Mouse (Mus musculus): ENCODE data around the gene Heatr5a. TPM values are rescaled to one million over a fixed set of nuclear protein-coding genes. Genes with fewer than 3 reads are reported as not detected.

Heatr5a gene
- polyA plus RNA-seq, 1 experiment from 2014 or later = 17.9 TPM

DNA sequence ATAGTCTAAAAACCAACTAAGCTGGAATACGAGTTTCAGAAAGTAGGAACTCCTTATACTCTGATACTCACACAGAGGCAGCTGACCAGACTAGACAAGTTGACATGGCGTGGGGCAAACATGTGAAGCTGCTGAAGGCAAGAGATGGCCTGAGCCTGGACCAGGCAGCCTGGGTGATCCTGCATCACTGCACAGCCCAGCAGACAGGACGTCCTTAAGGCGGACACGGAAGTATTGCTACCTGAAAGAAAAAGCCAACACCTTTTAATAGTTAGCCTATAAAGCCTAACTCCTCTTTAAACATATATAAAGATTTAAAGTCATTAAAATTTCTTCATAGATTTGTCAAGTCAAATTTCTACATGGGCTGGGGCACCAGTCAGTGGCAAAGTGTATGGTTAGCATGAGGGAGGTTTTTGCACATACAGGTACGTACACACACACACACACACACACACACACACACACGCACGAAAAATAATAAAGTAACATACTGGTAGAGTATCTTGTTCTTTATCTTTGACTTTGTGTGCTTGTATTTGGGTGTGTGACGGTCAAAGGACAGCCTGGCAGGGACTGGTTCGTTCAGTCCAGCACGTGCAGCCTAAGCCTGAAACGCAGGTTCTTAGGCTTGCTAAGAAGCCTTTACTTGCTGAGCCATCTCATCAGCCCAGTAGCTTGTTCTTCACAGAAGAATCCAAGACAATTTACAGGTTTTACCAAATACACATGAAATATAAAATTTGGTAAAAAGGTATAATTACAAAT lies 56.0 kb downstream of the Heatr5a start:
- no peak overlapping the region for H3K27ac ChIP-seq (ENCODE audit: low read length)
- no peaks in the 10 kb centered on the region for H3K4me1 ChIP-seq (ENCODE audit: control insufficient read depth, insufficient read depth, low read length)
- H3K4me2 ChIP-seq (replicated peaks; ENCODE audit: low read depth, low read length) = no peak overlapping the region
- no peak overlapping the region for H3K4me3 ChIP-seq (ENCODE audit: low read depth, low read length)
- H3K27me3 ChIP-seq (ENCODE audit: control insufficient read depth, insufficient read depth, low read length) = no peaks in the 10 kb centered on the region
- peak; percentile 80 for ATAC-seq (ENCODE audit: insufficient number of reproducible peaks, insufficient read depth, low FRiP score, low read depth)
- no peaks in the 10 kb centered on the region for H3K9me3 ChIP-seq (ENCODE audit: control insufficient read depth, low read depth, low read length)
- H3K9ac ChIP-seq (replicated peaks; ENCODE audit: low read depth, low read length) = no peak overlapping the region
- 88% methylated on average over 12 of the region's 12 CpGs for WGBS
- peaks cover 14% of the 10 kb centered on the region; the same call in 1 of the 2 replicates for H3K36me3 ChIP-seq (ENCODE audit: control insufficient read depth, insufficient read depth, low read length)

DNA sequence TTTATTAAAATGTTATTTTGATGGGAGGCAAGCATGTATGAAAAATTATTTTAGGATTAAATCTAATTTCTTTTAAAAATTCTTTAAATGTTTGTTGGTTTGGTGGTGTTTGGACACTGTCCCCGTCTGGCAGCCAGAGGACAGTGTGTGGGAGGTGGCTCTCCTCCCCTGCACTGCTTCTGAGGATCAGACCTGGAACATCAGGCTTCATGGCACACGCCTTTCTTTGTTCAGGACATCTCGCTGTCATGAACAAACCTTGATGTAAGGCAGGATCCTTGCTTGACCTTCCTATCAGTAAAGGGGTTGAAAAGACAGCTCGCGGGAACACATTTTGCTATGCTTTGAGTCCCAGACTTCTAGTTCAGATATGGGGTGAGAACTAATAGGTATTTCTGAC lies 61.9 kb downstream of the Heatr5a start:
- WGBS = 90% methylated on average over 5 of the region's 5 CpGs
- no peak overlapping the region for H3K4me2 ChIP-seq (replicated peaks; ENCODE audit: low read depth, low read length)
- ATAC-seq (ENCODE audit: insufficient number of reproducible peaks, insufficient read depth, low FRiP score, low read depth) = no peak
- H3K9me3 ChIP-seq (ENCODE audit: control insufficient read depth, low read depth, low read length) = no peaks in the 10 kb centered on the region
- H3K36me3 ChIP-seq (ENCODE audit: control insufficient read depth, insufficient read depth, low read length) = peaks cover 16% of the 10 kb centered on the region; the same call in 1 of the 2 replicates
- H3K4me3 ChIP-seq (ENCODE audit: low read depth, low read length) = no peak overlapping the region
- H3K4me1 ChIP-seq (ENCODE audit: control insufficient read depth, insufficient read depth, low read length) = no peaks in the 10 kb centered on the region
- H3K27me3 ChIP-seq (ENCODE audit: control insufficient read depth, insufficient read depth, low read length) = no peaks in the 10 kb centered on the region
- H3K27ac ChIP-seq (ENCODE audit: low read length) = no peak overlapping the region
- H3K9ac ChIP-seq (replicated peaks; ENCODE audit: low read depth, low read length) = no peak overlapping the region

DNA sequence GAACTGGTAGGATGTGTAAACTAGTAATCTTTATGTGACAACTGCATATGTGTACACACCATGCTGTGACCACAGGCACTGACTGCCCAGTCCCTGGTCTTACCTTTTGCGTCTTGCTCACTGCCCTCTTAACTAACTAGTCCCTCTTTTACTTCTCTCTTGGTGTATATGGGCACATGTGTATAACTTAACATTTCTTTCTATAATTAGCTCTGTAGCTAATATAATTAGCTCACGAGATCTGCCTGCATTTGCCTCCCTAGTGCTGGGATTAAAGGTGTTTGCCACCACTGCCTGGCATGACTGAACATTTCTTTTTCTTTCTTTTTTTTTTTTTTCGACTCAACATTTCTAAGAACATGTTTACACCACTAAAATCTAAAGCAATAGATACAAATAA lies 63.6 kb downstream of the Heatr5a start:
- Histone ChIP-seq H3K27ac (ENCODE audit: low read length) (no peak overlapping the region), H3K9ac (replicated peaks; ENCODE audit: low read depth, low read length) (no peak overlapping the region), H3K9me3 (ENCODE audit: control insufficient read depth, low read depth, low read length) (no peaks in the 10 kb centered on the region), H3K4me3 (ENCODE audit: low read depth, low read length) (no peak overlapping the region), H3K27me3 (ENCODE audit: control insufficient read depth, insufficient read depth, low read length) (no peaks in the 10 kb centered on the region), H3K4me2 (replicated peaks; ENCODE audit: low read depth, low read length) (no peak overlapping the region), H3K36me3 (ENCODE audit: control insufficient read depth, insufficient read depth, low read length) (peaks cover 8% of the 10 kb centered on the region; the same call in 1 of the 2 replicates), H3K4me1 (ENCODE audit: control insufficient read depth, insufficient read depth, low read length) (no peaks in the 10 kb centered on the region)
- WGBS = 87% methylated on average over 3 of the region's 3 CpGs
- no peak for ATAC-seq (ENCODE audit: insufficient number of reproducible peaks, insufficient read depth, low FRiP score, low read depth)

DNA sequence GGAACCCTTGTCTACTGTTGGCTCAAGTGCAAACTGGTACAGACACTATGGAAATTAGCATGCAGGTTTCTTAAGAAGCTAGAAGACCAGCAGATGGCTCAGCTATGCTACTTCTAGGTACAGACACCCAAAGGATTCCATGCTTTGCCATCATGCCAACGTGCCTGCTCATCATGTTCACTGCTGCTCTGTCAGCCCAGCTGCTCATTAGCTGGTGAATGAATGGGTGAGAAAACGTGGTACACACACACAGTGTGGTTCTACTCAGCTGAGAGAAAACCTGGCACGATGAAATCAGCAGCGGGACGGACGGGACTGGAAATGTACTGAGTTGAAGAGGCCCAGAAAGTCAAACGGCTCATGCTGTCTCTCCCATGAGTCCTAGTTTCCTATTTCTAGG lies 70.6 kb downstream of the Heatr5a start:
- no peaks in the 10 kb centered on the region for H3K9me3 ChIP-seq (ENCODE audit: control insufficient read depth, low read depth, low read length)
- H3K4me1 ChIP-seq (ENCODE audit: control insufficient read depth, insufficient read depth, low read length) = no peaks in the 10 kb centered on the region
- H3K9ac ChIP-seq (replicated peaks; ENCODE audit: low read depth, low read length) = no peak overlapping the region
- H3K4me3 ChIP-seq (ENCODE audit: low read depth, low read length) = no peak overlapping the region
- WGBS = 86% methylated on average over 7 of the region's 7 CpGs
- no peak overlapping the region for H3K27ac ChIP-seq (ENCODE audit: low read length)
- peaks cover 24% of the 10 kb centered on the region for H3K36me3 ChIP-seq (ENCODE audit: control insufficient read depth, insufficient read depth, low read length)
- H3K27me3 ChIP-seq (ENCODE audit: control insufficient read depth, insufficient read depth, low read length) = no peaks in the 10 kb centered on the region
- ATAC-seq (ENCODE audit: insufficient number of reproducible peaks, insufficient read depth, low FRiP score, low read depth) = no peak
- no peak overlapping the region for H3K4me2 ChIP-seq (replicated peaks; ENCODE audit: low read depth, low read length)

DNA sequence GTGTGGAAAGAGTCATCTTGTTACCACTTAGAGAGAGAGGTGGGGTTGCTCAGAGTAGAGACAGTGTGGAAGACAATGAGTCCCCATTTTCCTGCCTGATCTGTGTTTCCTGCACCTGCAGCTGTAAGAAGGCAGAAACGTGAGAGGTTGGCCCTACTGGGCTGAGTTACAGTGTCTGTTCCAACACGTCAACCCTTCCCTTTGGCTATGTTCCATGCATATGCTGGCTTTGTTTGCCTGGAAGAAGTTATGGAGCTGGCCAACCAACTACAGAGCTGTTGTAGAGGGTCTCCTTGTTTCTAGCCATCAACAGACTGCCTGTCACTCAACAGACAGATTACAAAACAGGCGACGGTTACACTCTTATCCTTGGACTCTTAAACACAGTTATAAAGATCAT lies 74.2 kb downstream of the Heatr5a start:
- Histone ChIP-seq H3K27me3 (ENCODE audit: control insufficient read depth, insufficient read depth, low read length) (no peaks in the 10 kb centered on the region), H3K9ac (replicated peaks; ENCODE audit: low read depth, low read length) (no peak overlapping the region), H3K4me3 (ENCODE audit: low read depth, low read length) (no peak overlapping the region), H3K9me3 (ENCODE audit: control insufficient read depth, low read depth, low read length) (no peaks in the 10 kb centered on the region), H3K4me2 (replicated peaks; ENCODE audit: low read depth, low read length) (no peak overlapping the region), H3K36me3 (ENCODE audit: control insufficient read depth, insufficient read depth, low read length) (peaks cover 27% of the 10 kb centered on the region), H3K27ac (ENCODE audit: low read length) (no peak overlapping the region), H3K4me1 (ENCODE audit: control insufficient read depth, insufficient read depth, low read length) (no peaks in the 10 kb centered on the region)
- no peak for ATAC-seq (ENCODE audit: insufficient number of reproducible peaks, insufficient read depth, low FRiP score, low read depth)
- WGBS = 83% methylated on average over 4 of the region's 4 CpGs

DNA sequence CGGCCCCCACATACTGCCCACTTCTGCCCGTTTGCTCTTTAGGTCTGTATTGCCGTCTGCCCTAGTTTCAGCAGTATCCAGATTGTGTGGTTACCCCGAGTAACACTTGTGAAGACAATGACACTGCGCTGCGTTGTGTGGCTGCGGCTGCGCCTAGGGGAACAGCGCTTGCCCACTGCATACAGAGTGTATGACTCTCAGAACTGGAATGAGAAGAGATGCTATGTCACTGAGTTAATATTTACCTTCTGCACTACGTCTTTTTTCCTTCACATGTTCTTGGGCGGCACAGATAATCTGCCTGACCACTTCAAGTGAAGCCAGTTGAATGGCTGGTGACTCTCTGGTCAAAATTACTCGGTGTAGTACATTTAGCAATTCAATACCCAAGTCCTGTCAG lies 82.5 kb downstream of the Heatr5a start:
- no peaks in the 10 kb centered on the region for H3K27me3 ChIP-seq (ENCODE audit: control insufficient read depth, insufficient read depth, low read length)
- peak; percentile 56; the same call in 1 of the 2 replicates for ATAC-seq (ENCODE audit: insufficient number of reproducible peaks, insufficient read depth, low FRiP score, low read depth)
- H3K4me2 ChIP-seq (replicated peaks; ENCODE audit: low read depth, low read length) = no peak overlapping the region
- H3K9ac ChIP-seq (replicated peaks; ENCODE audit: low read depth, low read length) = no peak overlapping the region
- 85% methylated on average over 12 of the region's 12 CpGs for WGBS
- no peak overlapping the region for H3K4me3 ChIP-seq (ENCODE audit: low read depth, low read length)
- H3K27ac ChIP-seq (ENCODE audit: low read length) = no peak overlapping the region
- H3K36me3 ChIP-seq (ENCODE audit: control insufficient read depth, insufficient read depth, low read length) = peaks cover 12% of the 10 kb centered on the region
- no peaks in the 10 kb centered on the region for H3K4me1 ChIP-seq (ENCODE audit: control insufficient read depth, insufficient read depth, low read length)
- H3K9me3 ChIP-seq (ENCODE audit: control insufficient read depth, low read depth, low read length) = no peaks in the 10 kb centered on the region

DNA sequence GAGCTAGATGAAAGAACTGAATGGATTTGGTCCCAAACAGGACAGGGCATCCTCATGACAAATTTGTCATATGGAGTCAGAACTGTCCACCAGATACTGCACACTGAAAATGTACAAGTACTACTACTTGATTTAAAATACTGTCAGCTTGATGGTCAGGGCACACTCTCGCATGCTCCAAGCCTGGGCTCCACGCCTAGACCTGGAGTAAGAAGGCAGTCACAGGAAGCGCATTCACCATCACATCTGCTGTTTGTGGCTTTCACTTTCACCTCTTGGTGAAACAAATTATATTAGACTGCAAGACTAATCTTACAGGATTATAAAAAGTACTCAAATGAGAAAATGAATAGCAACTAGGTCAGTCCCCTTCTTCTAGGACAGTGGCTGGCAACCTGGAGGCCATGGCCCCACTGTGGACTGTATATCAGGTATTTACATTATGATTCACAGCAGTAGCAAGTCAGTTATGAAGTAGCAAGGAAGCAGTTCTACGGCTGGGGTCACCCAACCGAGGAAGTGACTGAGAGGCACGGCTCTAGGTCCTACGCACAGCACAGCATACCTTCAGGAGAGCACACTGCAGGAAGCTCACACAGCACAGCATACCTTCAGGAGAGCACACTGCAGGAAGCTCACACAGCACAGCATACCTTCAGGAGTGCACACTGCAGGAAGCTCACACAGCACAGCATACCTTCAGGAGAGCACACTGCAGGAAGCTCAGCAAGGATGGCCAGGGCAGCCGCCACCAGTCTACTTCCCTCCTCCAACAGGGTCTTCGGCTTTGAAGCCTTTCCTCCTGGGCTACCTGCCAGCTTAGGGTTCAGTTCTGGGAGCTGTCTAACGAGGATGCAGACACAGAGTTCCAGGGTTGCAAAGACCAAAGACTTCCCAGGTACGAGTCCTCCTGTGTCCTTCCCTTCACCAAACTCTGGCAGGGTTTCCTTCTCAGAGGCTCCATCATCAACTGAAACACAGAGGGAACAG lies 83.5 kb downstream of the Heatr5a start:
- no peak overlapping the region for H3K9ac ChIP-seq (replicated peaks; ENCODE audit: low read depth, low read length)
- H3K9me3 ChIP-seq (ENCODE audit: control insufficient read depth, low read depth, low read length) = no peaks in the 10 kb centered on the region
- no peaks in the 10 kb centered on the region for H3K4me1 ChIP-seq (ENCODE audit: control insufficient read depth, insufficient read depth, low read length)
- ATAC-seq (ENCODE audit: insufficient number of reproducible peaks, insufficient read depth, low FRiP score, low read depth) = no peak
- H3K27ac ChIP-seq (ENCODE audit: low read length) = no peak overlapping the region
- peaks cover 13% of the 10 kb centered on the region for H3K36me3 ChIP-seq (ENCODE audit: control insufficient read depth, insufficient read depth, low read length)
- WGBS = 78% methylated on average over 11 of the region's 11 CpGs
- no peaks in the 10 kb centered on the region for H3K27me3 ChIP-seq (ENCODE audit: control insufficient read depth, insufficient read depth, low read length)
- H3K4me2 ChIP-seq (replicated peaks; ENCODE audit: low read depth, low read length) = no peak overlapping the region
- H3K4me3 ChIP-seq (ENCODE audit: low read depth, low read length) = no peak overlapping the region

DNA sequence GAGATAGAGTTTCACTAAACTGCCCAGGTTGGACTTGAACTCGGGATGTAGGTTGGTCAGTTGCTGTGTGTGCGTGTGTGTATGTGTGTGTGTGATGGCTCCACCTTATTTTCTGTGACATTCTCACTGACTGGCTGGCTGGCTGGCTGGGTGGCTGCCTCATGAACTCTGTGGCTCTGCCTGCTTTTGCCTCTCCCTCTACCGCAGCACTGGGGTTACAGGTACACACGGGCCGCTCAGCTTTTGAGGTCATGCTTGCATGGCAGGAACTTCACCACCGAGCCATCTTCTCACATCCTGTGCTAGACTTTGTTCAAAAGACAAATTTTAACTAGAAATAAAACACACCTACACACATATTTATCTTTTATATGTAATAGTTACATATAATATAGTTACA lies 84.8 kb downstream of the Heatr5a start:
- H3K4me3 ChIP-seq (ENCODE audit: low read depth, low read length) = no peak overlapping the region
- peaks cover 16% of the 10 kb centered on the region for H3K36me3 ChIP-seq (ENCODE audit: control insufficient read depth, insufficient read depth, low read length)
- no peak overlapping the region for H3K9ac ChIP-seq (replicated peaks; ENCODE audit: low read depth, low read length)
- H3K4me2 ChIP-seq (replicated peaks; ENCODE audit: low read depth, low read length) = no peak overlapping the region
- 98% methylated on average over 6 of the region's 6 CpGs for WGBS
- ATAC-seq (ENCODE audit: insufficient number of reproducible peaks, insufficient read depth, low FRiP score, low read depth) = no peak
- H3K9me3 ChIP-seq (ENCODE audit: control insufficient read depth, low read depth, low read length) = no peaks in the 10 kb centered on the region
- no peaks in the 10 kb centered on the region for H3K4me1 ChIP-seq (ENCODE audit: control insufficient read depth, insufficient read depth, low read length)
- no peak overlapping the region for H3K27ac ChIP-seq (ENCODE audit: low read length)
- H3K27me3 ChIP-seq (ENCODE audit: control insufficient read depth, insufficient read depth, low read length) = no peaks in the 10 kb centered on the region

Measured in stomach, embryonic 14.5 days (tissue).